Mouse (Mus musculus) left cerebral cortex, postnatal 14 days (tissue): ENCODE data around the gene Hmox2. TPM values are rescaled to one million over a fixed set of nuclear protein-coding genes. Genes with fewer than 3 reads are reported as not detected.
"Not testable (repeated sequence)": the region's sequence is repeated elsewhere in the genome, so short reads cannot be mapped to it uniquely, and the experiment has no call there.

Source experiments
- DNase-seq, 2 experiments: peaks; one replicate each; pipeline ENCODE4 v3.0.0; 2021 to 2022; ENCODE audit warnings: low spot score in 2 of 2, mixed read lengths in 1 of 2
- intact Hi-C: fragments of 180-260 bp; cut with DNase I; formaldehyde crosslinking; loops from one replicate; pipeline ENCODE4 v1.15.1; 2025
- total RNA-seq, 2 experiments: library from RNA; stranded (reverse); gene quantifications; 2 replicates each; pipeline ENCODE4 v1.2.3; 2021

Gene Hmox2
- total RNA-seq, 2 experiments from 2014 or later = 73.2 to 76.1 TPM

GRCm38 (mm10) chr16:4722128-4722914, 3.8 kb upstream of the Hmox2 start:
- DNase-seq = peak in 1 of 2 experiments; percentile 33
- intact Hi-C loops = no loop called here

- intact Hi-C loops = no loop called here
- no peak for DNase-seq
Measured at GRCm38 (mm10) chr16:4722915-4723209, 3.3 kb upstream of the Hmox2 start.

GRCm38 (mm10) chr16:4725266-4725665, 895 bp upstream of the Hmox2 start:
- intact Hi-C loops = no loop called here
- no peak for DNase-seq

GRCm38 (mm10) chr16:4726528-4727128, 467 bp downstream of the Hmox2 start:
- DNase-seq = no peak
- intact Hi-C loops = no loop called here

- DNase-seq = no peak
- intact Hi-C loops = no loop called here
Measured at GRCm38 (mm10) chr16:4727526-4727925, 1.4 kb downstream of the Hmox2 start.

GRCm38 (mm10) chr16:4727963-4728362, 1.8 kb downstream of the Hmox2 start:
- intact Hi-C loops = no loop called here

GRCm38 (mm10) chr16:4730776-4731358, 4.7 kb downstream of the Hmox2 start:
- DNase-seq = no peak
- intact Hi-C loops = no loop called here

More at GRCm38 (mm10) chr16:4727963-4728362, 1.8 kb downstream of the Hmox2 start:
- no peak for DNase-seq

- intact Hi-C loops = no loop called here
- DNase-seq = no peak
Measured at GRCm38 (mm10) chr16:4736262-4736661, 10.1 kb downstream of the Hmox2 start.

- no peak for DNase-seq
- intact Hi-C loops = no loop called here
Measured at GRCm38 (mm10) chr16:4739994-4740393, 13.8 kb downstream of the Hmox2 start.

GRCm38 (mm10) chr16:4742186-4742585, 16.0 kb downstream of the Hmox2 start:
- no peak for DNase-seq
- intact Hi-C loops = no loop called here

- intact Hi-C loops = no loop called here
- DNase-seq = no peak
Measured at GRCm38 (mm10) chr16:4752155-4752554, 26.0 kb downstream of the Hmox2 start.

- no peak for DNase-seq
- intact Hi-C loops = no loop called here
Measured at GRCm38 (mm10) chr16:4754045-4754444, 27.9 kb downstream of the Hmox2 start.

GRCm38 (mm10) chr16:4756660-4757335, 30.6 kb downstream of the Hmox2 start:
- DNase-seq, intact Hi-C loops: not testable (repeated sequence)

GRCm38 (mm10) chr16:4762437-4762836, 36.3 kb downstream of the Hmox2 start:
- DNase-seq = no peak
- intact Hi-C loops = loop anchor here (10.0 kb wide), 1 partner anchor 102 kb away; no protein-coding TSS in a partner anchor

GRCm38 (mm10) chr16:4763276-4763675, 37.1 kb downstream of the Hmox2 start:
- intact Hi-C loops = loop anchor here (10.0 kb wide), 1 partner anchor 102 kb away; no protein-coding TSS in a partner anchor
- peak; percentile 37 to 73 for DNase-seq

- no peak for DNase-seq
- intact Hi-C loops = loop anchor here (10.0 kb wide), 1 partner anchor 99 kb away; no protein-coding TSS in a partner anchor
Measured at GRCm38 (mm10) chr16:4765852-4766251, 39.7 kb downstream of the Hmox2 start.

GRCm38 (mm10) chr16:4767012-4767790, 41.0 kb downstream of the Hmox2 start:
- no peak for DNase-seq

GRCm38 (mm10) chr16:4768719-4769118, 42.6 kb downstream of the Hmox2 start:
- intact Hi-C loops = loop anchor here (10.0 kb wide), 1 partner anchor 96 kb away; no protein-coding TSS in a partner anchor
- no peak for DNase-seq

More at GRCm38 (mm10) chr16:4767012-4767790, 41.0 kb downstream of the Hmox2 start:
- intact Hi-C loops = loop anchor here (10.0 kb wide), 1 partner anchor 98 kb away; no protein-coding TSS in a partner anchor
